Mouse (Mus musculus) intestine, postnatal 0 days (tissue): ENCODE measurements around the gene P2rx4. TPM values are rescaled to one million over a fixed set of nuclear protein-coding genes. Genes with fewer than 3 reads are reported as not detected.

Experiments used
- ATAC-seq: fragments of 200-750 bp; cut with Nextera tagmentation; 2 replicates; pipeline ENCODE4 v1.8.0; 2017; ENCODE audit warnings: mild to moderate bottlenecking, moderate TSS enrichment, moderate library complexity
- H3K27ac ChIP-seq: fragments of 300-500 bp; sonication (generic); 2 replicates; pipeline ENCODE4 v1.5.1; 2014; ENCODE audit warnings: mild to moderate bottlenecking, low read depth, low read length, moderate library complexity
- H3K27me3 ChIP-seq: fragments of 300-500 bp; sonication (generic); replicated peaks from 2 replicates; pipeline ENCODE4 v1.6.1; 2014; ENCODE audit warnings: low read length, mixed read lengths; ENCODE audit not compliant: control insufficient read depth, insufficient read depth
- H3K36me3 ChIP-seq: fragments of 300-500 bp; sonication (generic); 2 replicates; pipeline ENCODE4 v1.6.1; 2014; ENCODE audit warnings: mild to moderate bottlenecking, moderate library complexity; ENCODE audit not compliant: control insufficient read depth, insufficient read depth
- H3K4me1 ChIP-seq: fragments of 300-500 bp; sonication (generic); replicated peaks from 2 replicates; pipeline ENCODE4 v1.6.1; 2014; ENCODE audit warnings: antibody characterized with exemption, low read length, mixed read lengths; ENCODE audit not compliant: control insufficient read depth, insufficient read depth
- H3K4me2 ChIP-seq: fragments of 300-500 bp; sonication (generic); replicated peaks from 2 replicates; pipeline ENCODE4 v1.6.1; 2014; ENCODE audit warnings: low read depth, mild to moderate bottlenecking, moderate library complexity
- H3K4me3 ChIP-seq: fragments of 300-500 bp; sonication (generic); 2 replicates; pipeline ENCODE4 v1.5.1; 2014; ENCODE audit warnings: low read depth, low read length
- H3K9ac ChIP-seq: fragments of 300-500 bp; sonication (generic); 2 replicates; pipeline ENCODE4 v1.6.1; 2014; ENCODE audit warnings: mild to moderate bottlenecking, low read depth, low read length
- H3K9me3 ChIP-seq: fragments of 300-500 bp; sonication (generic); 2 replicates; pipeline ENCODE4 v1.6.1; 2016; ENCODE audit warnings: mixed run types; ENCODE audit not compliant: control insufficient read depth
- CTCF ChIP-seq: sonication (generic); IDR thresholded peaks from 2 replicates; pipeline ENCODE4 v1.5.1; 2016; ENCODE audit warnings: low read depth, mild to moderate bottlenecking, control low read depth, antibody characterized with exemption, moderate library complexity
- WGBS: fragments of 180-500 bp; shearing (Covaris S2); extraction: QIAGEN DNeasy Blood & Tissue Kit; methylation state at CpG from one replicate; pipeline ENCODE4 v1.1.7; 2014; 5-methylcytosine and 5-hydroxymethylcytosine counted together
- polyA plus RNA-seq: library from polyadenylated mRNA; unstranded; fragments of >200 nt; fragmentation: Nextera tagmentation; extraction: Ambion mirVana; gene quantifications from 2 replicates; pipeline ENCODE4 v1.2.1, GENCODE M21; 2015

The P2rx4 gene
- polyA plus RNA-seq, 1 experiment from 2014 or later = 90.3 TPM

DNA sequence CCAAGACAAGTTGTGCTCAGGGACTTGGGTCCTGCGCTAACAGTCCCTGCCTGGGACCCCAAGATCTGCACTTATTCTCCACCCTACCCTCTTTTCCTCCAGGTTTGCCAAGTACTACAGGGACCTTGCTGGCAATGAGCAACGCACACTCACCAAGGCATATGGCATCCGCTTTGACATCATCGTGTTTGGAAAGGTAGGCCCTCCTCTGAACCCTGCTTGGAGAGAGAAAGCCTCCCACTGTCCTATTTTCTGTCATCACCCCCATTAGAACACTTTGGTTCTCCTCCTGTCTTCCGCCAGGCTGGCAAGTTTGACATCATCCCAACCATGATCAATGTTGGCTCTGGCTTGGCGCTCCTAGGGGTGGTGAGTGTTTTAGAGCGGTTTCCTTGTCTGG, 19.8 kb downstream of the P2rx4 start:
- no peak for TF ChIP-seq CTCF
- peaks cover 25% of the 10 kb centered on the region; the same call in 1 of the 2 replicates for H3K36me3 ChIP-seq
- H3K9me3 ChIP-seq = no peaks in the 10 kb centered on the region
- WGBS = 94% methylated on average over 7 of the region's 7 CpGs
- no peak overlapping the region for H3K4me3 ChIP-seq
- H3K27me3 ChIP-seq = no peaks in the 10 kb centered on the region
- no peak for ATAC-seq
- no peak overlapping the region for H3K4me2 ChIP-seq
- H3K27ac ChIP-seq = no peak overlapping the region
- H3K4me1 ChIP-seq = no peaks in the 10 kb centered on the region
- no peak overlapping the region for H3K9ac ChIP-seq

DNA sequence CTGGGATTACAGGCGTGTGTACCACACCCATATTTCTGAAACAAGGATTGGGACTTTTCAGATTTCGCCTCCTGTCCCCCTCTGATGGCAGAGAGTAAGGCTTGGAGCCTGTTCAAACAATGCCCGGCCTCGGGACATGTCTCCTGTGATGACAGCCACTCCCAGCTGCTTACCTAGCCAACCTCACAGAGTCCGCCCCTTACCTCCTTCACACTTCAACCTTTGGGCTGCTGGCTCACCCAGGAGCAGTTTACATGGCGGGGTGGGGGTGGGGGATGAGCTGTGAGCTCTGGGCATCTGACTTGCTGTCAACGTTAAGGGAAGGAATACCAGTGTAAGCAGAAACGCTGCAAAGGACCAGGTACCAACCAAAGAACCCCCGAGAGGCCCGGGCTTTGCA, 23.4 kb downstream of the P2rx4 start:
- Histone ChIP-seq H3K9ac (no peak overlapping the region), H3K9me3 (no peaks in the 10 kb centered on the region), H3K27ac (no peak overlapping the region), H3K27me3 (no peaks in the 10 kb centered on the region), H3K4me2 (no peak overlapping the region), H3K4me1 (no peaks in the 10 kb centered on the region), H3K36me3 (peaks cover 25% of the 10 kb centered on the region; the same call in 1 of the 2 replicates), H3K4me3 (no peak overlapping the region)
- ATAC-seq = 0 out of 2 replicates have a peak, but pooled peaks have one; percentile 22
- WGBS = 54% methylated on average over 10 of the region's 10 CpGs
- no peak for TF ChIP-seq CTCF

DNA sequence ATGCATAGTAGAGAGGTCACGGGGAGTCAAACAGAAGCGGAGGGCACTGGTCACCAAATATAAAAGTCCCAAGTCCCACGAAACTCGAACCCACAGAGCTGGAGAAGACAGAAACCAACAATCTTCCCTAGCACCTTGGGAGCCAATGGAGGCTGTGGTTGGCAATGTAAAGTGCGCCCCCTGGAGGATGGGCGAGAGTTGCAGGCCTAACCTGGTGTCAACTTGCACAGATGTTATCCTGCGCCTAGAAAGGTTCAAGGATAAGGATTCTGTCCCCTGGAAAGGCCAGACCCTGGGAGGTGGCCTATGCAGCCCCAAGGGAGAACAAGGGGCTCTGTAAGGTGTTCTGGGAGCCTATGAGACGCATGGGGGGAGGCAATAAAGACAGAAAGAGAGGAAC, 24.0 kb downstream of the P2rx4 start:
- Histone ChIP-seq H3K4me2 (no peak overlapping the region), H3K4me3 (no peak overlapping the region), H3K36me3 (peaks cover 27% of the 10 kb centered on the region; the same call in 1 of the 2 replicates), H3K4me1 (no peaks in the 10 kb centered on the region), H3K9ac (no peak overlapping the region), H3K9me3 (no peaks in the 10 kb centered on the region), H3K27me3 (no peaks in the 10 kb centered on the region), H3K27ac (peak overlapping the region; percentile 57; the same call in 1 of the 2 replicates)
- TF ChIP-seq CTCF = peak; percentile 87
- 65% methylated on average over 8 of the region's 8 CpGs for WGBS
- 0 out of 2 replicates have a peak, but pooled peaks have one; percentile 26 for ATAC-seq

DNA sequence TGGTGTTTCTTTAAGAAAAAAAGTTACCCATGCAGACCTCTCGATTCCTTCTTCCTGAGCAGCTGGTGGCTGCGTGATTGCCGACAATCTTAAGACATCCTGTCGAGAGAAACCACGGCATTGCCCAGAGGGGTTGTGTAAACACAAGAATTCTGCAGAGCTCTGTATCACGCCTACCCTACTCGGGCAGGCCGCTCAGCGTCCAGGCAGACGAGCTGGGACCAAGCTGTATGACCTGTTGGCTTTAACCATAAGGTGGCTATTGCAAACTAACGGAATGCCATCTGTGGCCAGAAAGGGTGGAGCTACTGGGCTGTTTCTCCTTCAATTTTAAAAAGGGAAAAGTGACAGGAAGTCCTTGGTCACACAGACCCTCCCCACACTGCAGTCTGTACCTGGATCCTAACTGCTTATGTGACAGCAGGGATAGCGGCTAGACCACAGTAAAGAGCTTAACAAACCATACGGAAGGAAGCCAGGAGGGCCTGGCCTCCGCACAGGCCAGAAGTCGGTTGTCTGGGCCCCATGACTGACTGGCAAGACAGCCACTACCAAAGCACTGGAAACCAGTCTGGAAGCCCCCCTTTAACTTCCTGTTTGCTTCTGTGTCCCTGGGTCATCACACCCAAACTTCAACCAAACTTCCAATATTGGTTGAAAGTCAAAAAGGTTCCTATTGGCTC, 24.8 kb downstream of the P2rx4 start:
- no peaks in the 10 kb centered on the region for H3K4me1 ChIP-seq
- peaks cover 31% of the 10 kb centered on the region; the same call in 1 of the 2 replicates for H3K36me3 ChIP-seq
- no peaks in the 10 kb centered on the region for H3K9me3 ChIP-seq
- 0 out of 2 replicates have a peak, but pooled peaks have one; percentile 11 for TF ChIP-seq CTCF
- H3K4me3 ChIP-seq = no peak overlapping the region
- peak overlapping the region; percentile 57; the same call in 1 of the 2 replicates for H3K27ac ChIP-seq
- no peaks in the 10 kb centered on the region for H3K27me3 ChIP-seq
- ATAC-seq = no peak
- H3K9ac ChIP-seq = no peak overlapping the region
- peak overlapping the region; percentile 10; the same call in 1 of the 2 replicates for H3K4me2 ChIP-seq
- 33% methylated on average over 15 of the region's 15 CpGs for WGBS

GRCm38 (mm10) chr5:122733881-122734280, 26.5 kb downstream of the P2rx4 start:
- no peaks in the 10 kb centered on the region for H3K9me3 ChIP-seq

DNA sequence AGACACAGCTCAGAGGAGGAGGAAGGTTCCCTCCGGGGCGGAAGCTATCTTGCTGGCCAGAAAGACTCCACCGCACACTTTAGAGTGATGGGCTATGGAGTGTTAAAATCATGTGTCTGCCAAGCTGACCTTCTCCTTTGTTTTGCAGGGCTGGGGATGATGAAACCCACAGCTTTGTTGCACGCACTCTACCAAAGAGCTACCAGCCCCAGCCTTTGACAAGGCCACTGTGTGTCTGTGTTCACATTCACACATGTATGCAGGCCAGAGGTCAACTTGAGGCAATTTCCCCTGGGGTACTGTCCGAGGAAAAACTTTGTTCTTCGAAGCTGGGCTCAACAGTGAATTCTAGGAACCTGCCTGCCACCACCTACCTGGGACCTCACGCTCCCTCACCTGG, 28.5 kb downstream of the P2rx4 start:
- H3K4me1 ChIP-seq = no peaks in the 10 kb centered on the region
- no peak for ATAC-seq
- no peak overlapping the region for H3K4me2 ChIP-seq
- H3K27ac ChIP-seq = no peak overlapping the region
- no peaks in the 10 kb centered on the region for H3K9me3 ChIP-seq
- H3K4me3 ChIP-seq = no peak overlapping the region
- H3K9ac ChIP-seq = no peak overlapping the region
- WGBS = 85% methylated on average over 7 of the region's 7 CpGs
- no peaks in the 10 kb centered on the region for H3K27me3 ChIP-seq
- peaks cover 10% of the 10 kb centered on the region; the same call in 1 of the 2 replicates for H3K36me3 ChIP-seq
- TF ChIP-seq CTCF = no peak

More at GRCm38 (mm10) chr5:122733881-122734280, 26.5 kb downstream of the P2rx4 start:
- Histone ChIP-seq H3K4me1 (no peaks in the 10 kb centered on the region), H3K4me2 (no peak overlapping the region), H3K27ac (no peak overlapping the region), H3K36me3 (peaks cover 13% of the 10 kb centered on the region; the same call in 1 of the 2 replicates), H3K9ac (no peak overlapping the region), H3K27me3 (no peaks in the 10 kb centered on the region), H3K4me3 (no peak overlapping the region)
- no peak for ATAC-seq
- WGBS = 73% methylated on average over 17 of the region's 17 CpGs
- no peak for TF ChIP-seq CTCF
